Mouse (Mus musculus): ENCODE data around the gene Ppbp. TPM values are rescaled to one million over a fixed set of nuclear protein-coding genes. Genes with fewer than 3 reads are reported as not detected.

The Ppbp gene
- 0.03 TPM in 1 of 2 replicates, not detected in the other for polyA plus RNA-seq (2012)

DNA sequence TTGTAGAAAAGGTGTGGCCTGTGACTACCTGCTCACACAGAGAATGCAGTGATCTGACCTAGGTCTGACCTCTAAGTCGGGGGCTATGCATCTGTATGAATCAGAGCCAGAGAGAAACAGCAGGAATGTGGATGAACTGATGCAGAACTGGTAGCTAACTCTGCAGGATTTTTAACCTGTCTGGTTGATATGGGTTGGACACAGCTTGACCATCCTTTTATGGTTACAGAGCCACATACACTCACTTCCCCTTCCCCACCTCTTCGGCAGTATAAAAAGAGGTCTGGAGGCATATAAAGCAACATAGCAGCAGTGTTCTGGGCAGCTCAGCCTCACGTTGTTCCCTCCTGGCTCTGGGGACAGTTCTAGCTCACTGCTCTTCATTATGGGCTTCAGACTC is at the start of gene Ppbp:
TSS of gene Ppbp (plus strand) at position 301 of the 400 bp plus-strand sequence.
- Histone ChIP-seq H3K4me3 (replicated peaks) (no peak within 1 kb of the TSS), H3K27me3 (ENCODE audit: control insufficient read depth) (peaks cover 4% of the 10 kb centered on the region; the same call in 1 of the 2 replicates), H3K36me3 (ENCODE audit: control insufficient read depth) (no peaks in the 10 kb centered on the region), H3K9me3 (ENCODE audit: control insufficient read depth, low read length) (no peaks in the 10 kb centered on the region), H3K4me1 (ENCODE audit: control insufficient read depth) (no peaks in the 10 kb centered on the region)
- TF ChIP-seq TAL1 (IDR thresholded peaks at IDR 0.05; ENCODE audit: low read length) = no peak
- no peak for TF ChIP-seq GATA1 (IDR thresholded peaks at IDR 0.05; ENCODE audit: low read length)

- Histone ChIP-seq H3K27me3 (ENCODE audit: control insufficient read depth) (no peaks in the 10 kb centered on the region), H3K36me3 (ENCODE audit: control insufficient read depth) (no peaks in the 10 kb centered on the region), H3K9me3 (ENCODE audit: control insufficient read depth, low read length) (no peaks in the 10 kb centered on the region), H3K4me3 (replicated peaks) (no peak overlapping the region), H3K4me1 (ENCODE audit: control insufficient read depth) (no peaks in the 10 kb centered on the region)
- no peak for TF ChIP-seq TAL1 (IDR thresholded peaks at IDR 0.05; ENCODE audit: low read length)
- no peak for TF ChIP-seq GATA1 (IDR thresholded peaks at IDR 0.05; ENCODE audit: low read length)
These were observed 45.7 kb upstream of the Ppbp start for GRCm38 (mm10) chr5:90722656-90723055.

DNA sequence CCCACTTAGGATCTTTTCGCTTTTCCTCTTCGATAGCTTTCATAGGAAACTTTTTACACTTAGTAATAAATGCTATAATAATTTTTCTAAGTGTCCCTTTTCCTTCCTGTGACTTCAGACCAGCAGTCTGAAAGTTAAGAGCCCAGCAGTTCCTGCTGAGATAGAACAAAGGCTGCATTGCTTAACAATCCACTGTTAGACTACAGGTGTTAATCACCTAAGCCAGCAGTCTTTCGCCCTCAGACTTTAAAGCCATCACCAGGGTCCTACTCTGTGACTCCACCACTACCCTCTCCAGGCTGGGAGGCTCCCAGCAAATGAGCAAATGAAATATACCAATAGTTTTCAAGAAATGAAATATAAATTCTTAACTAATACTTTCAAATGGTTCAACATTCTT is 40.1 kb upstream of the Ppbp start:
- H3K27me3 ChIP-seq (ENCODE audit: control insufficient read depth) = no peaks in the 10 kb centered on the region
- no peak overlapping the region for H3K4me3 ChIP-seq (replicated peaks)
- no peaks in the 10 kb centered on the region for H3K4me1 ChIP-seq (ENCODE audit: control insufficient read depth)
- no peaks in the 10 kb centered on the region for H3K36me3 ChIP-seq (ENCODE audit: control insufficient read depth)
- no peak for TF ChIP-seq GATA1 (IDR thresholded peaks at IDR 0.05; ENCODE audit: low read length)
- no peak for TF ChIP-seq TAL1 (IDR thresholded peaks at IDR 0.05; ENCODE audit: low read length)
- no peaks in the 10 kb centered on the region for H3K9me3 ChIP-seq (ENCODE audit: control insufficient read depth, low read length)

DNA sequence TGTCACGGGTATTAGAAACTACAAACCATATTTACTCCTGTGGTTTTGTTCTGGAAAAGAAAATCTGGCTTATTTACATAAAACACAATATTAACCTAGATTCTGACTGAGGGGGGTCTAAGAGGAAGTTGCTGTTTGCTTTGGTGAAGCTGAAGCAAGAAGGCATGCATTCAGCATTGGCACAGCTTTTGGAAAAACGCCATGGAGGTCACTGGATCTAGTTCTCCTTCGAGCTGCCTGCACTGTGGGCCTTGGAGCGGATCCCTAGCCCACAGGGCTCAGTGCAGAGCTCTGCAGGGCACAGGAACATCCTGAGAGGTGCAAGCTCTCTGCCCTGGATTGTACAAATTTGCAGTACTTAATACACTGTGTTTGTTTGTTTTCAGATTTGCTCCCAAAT is 36.8 kb upstream of the Ppbp start:
- H3K27me3 ChIP-seq (ENCODE audit: control insufficient read depth) = no peaks in the 10 kb centered on the region
- H3K9me3 ChIP-seq (ENCODE audit: control insufficient read depth, low read length) = no peaks in the 10 kb centered on the region
- H3K36me3 ChIP-seq (ENCODE audit: control insufficient read depth) = no peaks in the 10 kb centered on the region
- TF ChIP-seq TAL1 (IDR thresholded peaks at IDR 0.05; ENCODE audit: low read length) (no peak), GATA1 (IDR thresholded peaks at IDR 0.05; ENCODE audit: low read length) (no peak)
- H3K4me3 ChIP-seq (replicated peaks) = no peak overlapping the region
- no peaks in the 10 kb centered on the region for H3K4me1 ChIP-seq (ENCODE audit: control insufficient read depth)

GRCm38 (mm10) chr5:90742029-90742428 is 26.3 kb upstream of the Ppbp start:
- Histone ChIP-seq H3K36me3 (ENCODE audit: control insufficient read depth) (no peaks in the 10 kb centered on the region), H3K27me3 (ENCODE audit: control insufficient read depth) (no peaks in the 10 kb centered on the region), H3K4me1 (ENCODE audit: control insufficient read depth) (no peaks in the 10 kb centered on the region), H3K9me3 (ENCODE audit: control insufficient read depth, low read length) (no peaks in the 10 kb centered on the region), H3K4me3 (replicated peaks) (no peak overlapping the region)
- TF ChIP-seq TAL1 (IDR thresholded peaks at IDR 0.05; ENCODE audit: low read length) (no peak), GATA1 (IDR thresholded peaks at IDR 0.05; ENCODE audit: low read length) (no peak)

DNA sequence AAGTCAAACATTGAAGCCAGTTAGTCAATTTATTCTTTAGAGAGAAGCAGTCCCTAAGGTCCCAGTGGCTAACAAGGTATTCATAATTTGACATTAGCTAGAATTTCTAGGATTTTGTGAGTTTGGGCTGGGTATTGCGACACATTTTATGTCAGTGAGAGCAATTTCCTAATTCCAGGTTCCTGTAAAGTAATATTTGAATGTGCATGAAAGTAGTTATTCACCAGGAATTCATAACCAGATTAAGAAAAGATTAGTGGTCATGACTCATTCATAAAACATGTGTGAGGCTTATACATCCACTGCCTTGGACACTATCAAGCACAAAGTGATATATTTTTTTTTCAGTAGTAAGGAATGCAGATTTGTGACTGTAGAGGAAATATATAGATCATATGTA is 14.4 kb upstream of the Ppbp start:
- Histone ChIP-seq H3K36me3 (ENCODE audit: control insufficient read depth) (no peaks in the 10 kb centered on the region), H3K9me3 (ENCODE audit: control insufficient read depth, low read length) (no peaks in the 10 kb centered on the region), H3K4me3 (replicated peaks) (no peak overlapping the region), H3K27me3 (ENCODE audit: control insufficient read depth) (peaks cover 1% of the 10 kb centered on the region), H3K4me1 (ENCODE audit: control insufficient read depth) (no peaks in the 10 kb centered on the region)
- TF ChIP-seq GATA1 (IDR thresholded peaks at IDR 0.05; ENCODE audit: low read length) = no peak
- TF ChIP-seq TAL1 (IDR thresholded peaks at IDR 0.05; ENCODE audit: low read length) = no peak

DNA sequence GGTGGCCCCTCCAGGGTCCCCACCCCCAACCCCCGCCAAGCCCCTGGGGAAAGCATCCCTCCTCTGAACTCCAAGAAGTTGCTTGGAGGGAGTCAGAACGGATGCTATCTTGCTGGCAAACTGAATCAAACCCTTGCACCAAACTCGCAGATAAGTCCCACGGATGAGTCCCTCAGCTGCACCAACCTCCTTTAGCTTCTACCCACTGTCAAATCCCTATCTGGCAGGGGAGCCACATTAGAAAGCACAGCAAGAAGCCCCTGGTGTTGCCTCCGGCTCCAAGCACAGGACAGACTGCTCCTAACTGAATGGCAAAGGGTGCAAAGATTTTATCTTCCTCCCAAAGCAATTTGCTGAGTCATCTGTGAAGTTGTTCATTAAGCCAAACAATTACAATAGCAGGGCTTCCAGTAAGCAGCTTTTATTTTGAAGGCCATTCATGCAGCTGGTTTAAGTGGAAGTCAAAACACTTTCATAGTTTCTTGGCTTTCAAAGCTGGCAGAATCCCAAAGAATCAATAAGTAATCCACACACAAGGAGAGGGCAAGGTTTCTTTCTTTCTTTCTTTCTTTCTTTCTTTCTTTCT is 10.2 kb upstream of the Ppbp start:
- peaks cover 11% of the 10 kb centered on the region for H3K27me3 ChIP-seq (ENCODE audit: control insufficient read depth)
- H3K4me3 ChIP-seq (replicated peaks) = no peak overlapping the region
- H3K9me3 ChIP-seq (ENCODE audit: control insufficient read depth, low read length) = no peaks in the 10 kb centered on the region
- TF ChIP-seq GATA1 (IDR thresholded peaks at IDR 0.05; ENCODE audit: low read length) (no peak), TAL1 (IDR thresholded peaks at IDR 0.05; ENCODE audit: low read length) (no peak)
- no peaks in the 10 kb centered on the region for H3K36me3 ChIP-seq (ENCODE audit: control insufficient read depth)
- no peaks in the 10 kb centered on the region for H3K4me1 ChIP-seq (ENCODE audit: control insufficient read depth)

GRCm38 (mm10) chr5:90759077-90760065 is 8.9 kb upstream of the Ppbp start, which contains the start of gene Cxcl5:
Gene Cxcl5 (plus strand): TSS chr5:90759360.
- Histone ChIP-seq H3K4me3 (replicated peaks) (no peak within 1 kb of the TSS), H3K9me3 (ENCODE audit: control insufficient read depth, low read length) (no peaks in the 10 kb centered on the region), H3K4me1 (ENCODE audit: control insufficient read depth) (no peaks in the 10 kb centered on the region), H3K36me3 (ENCODE audit: control insufficient read depth) (no peaks in the 10 kb centered on the region), H3K27me3 (ENCODE audit: control insufficient read depth) (peaks cover 11% of the 10 kb centered on the region)
- TF ChIP-seq GATA1 (IDR thresholded peaks at IDR 0.05; ENCODE audit: low read length) (no peak), TAL1 (IDR thresholded peaks at IDR 0.05; ENCODE audit: low read length) (no peak)

DNA sequence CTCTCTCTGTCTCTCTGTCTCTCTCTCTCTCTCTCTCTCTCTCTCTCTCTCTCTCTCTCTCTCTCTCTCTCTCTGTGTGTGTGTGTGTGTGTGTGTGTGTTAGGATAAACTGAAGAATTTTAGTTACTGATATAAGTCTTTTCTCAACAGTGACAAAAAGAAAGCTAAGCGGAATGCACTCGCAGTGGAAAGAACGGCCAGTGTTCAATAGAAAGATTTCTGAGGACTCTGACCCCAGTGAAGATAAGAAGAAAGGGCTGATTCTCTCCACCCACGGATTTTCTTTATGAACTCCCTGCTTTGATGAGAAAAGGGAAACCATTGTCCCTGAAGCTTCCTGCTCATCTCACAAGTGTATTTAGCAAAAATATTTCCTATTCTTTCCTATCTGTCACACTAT is 8.0 kb upstream of the Ppbp start:
- Histone ChIP-seq H3K4me3 (replicated peaks) (no peak overlapping the region), H3K4me1 (ENCODE audit: control insufficient read depth) (no peaks in the 10 kb centered on the region), H3K27me3 (ENCODE audit: control insufficient read depth) (peaks cover 11% of the 10 kb centered on the region), H3K36me3 (ENCODE audit: control insufficient read depth) (no peaks in the 10 kb centered on the region), H3K9me3 (ENCODE audit: control insufficient read depth, low read length) (no peaks in the 10 kb centered on the region)
- TF ChIP-seq TAL1 (IDR thresholded peaks at IDR 0.05; ENCODE audit: low read length) (no peak), GATA1 (IDR thresholded peaks at IDR 0.05; ENCODE audit: low read length) (no peak)

Data from erythroblast, embryonic 14.5 days (primary cell).